Mouse (Mus musculus): Measurements from ENCODE around the gene P4ha1.

DNA sequence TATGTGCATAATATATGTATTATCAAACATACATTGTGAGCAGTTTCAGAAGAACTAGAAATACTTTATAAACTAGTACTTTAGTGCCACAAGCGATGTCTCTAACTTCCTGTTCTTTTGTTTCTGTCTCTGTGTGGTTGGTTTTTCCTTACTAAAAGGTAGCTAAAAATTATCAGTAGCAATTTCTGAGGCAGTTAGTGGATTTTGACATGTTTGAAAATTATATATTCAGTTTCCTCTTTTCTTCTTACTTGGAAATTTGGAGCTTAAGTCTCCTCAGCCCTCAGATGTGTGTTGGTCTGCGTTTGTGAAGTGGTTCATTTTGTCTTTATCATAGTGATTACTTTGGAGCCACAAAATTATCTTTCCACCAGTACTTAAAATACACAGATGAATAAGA, 26.4 kb downstream of the P4ha1 start:
- TF ChIP-seq GATA1 (IDR thresholded peaks at IDR 0.05; ENCODE audit: borderline replicate concordance, low read length) (no peak), FLI1 (IDR thresholded peaks at IDR 0.05; ENCODE audit: low read length) (no peak)
